Mouse (Mus musculus) midbrain, embryonic 11.5 days (tissue): ENCODE measurements around the gene Rpl36al. TPM values are rescaled to one million over a fixed set of nuclear protein-coding genes. Genes with fewer than 3 reads are reported as not detected.

Source experiments
- ATAC-seq: fragments of 200-750 bp; cut with Nextera tagmentation; 2 replicates; pipeline ENCODE4 v1.8.0; 2017; ENCODE audit warnings: moderate TSS enrichment, moderate library complexity; ENCODE audit not compliant: low FRiP score
- DNase-seq: peaks from one replicate; pipeline ENCODE4 v3.0.0; 2015; ENCODE audit warnings: low spot score; ENCODE audit errors: missing footprints
- H3K27ac ChIP-seq: fragments of 300-500 bp; sonication (generic); 2 replicates; pipeline ENCODE4 v1.5.1; 2014; ENCODE audit warnings: low read depth, low read length
- H3K27me3 ChIP-seq: fragments of 300-500 bp; sonication (generic); 2 replicates; pipeline ENCODE4 v1.6.1; 2014; ENCODE audit warnings: mild to moderate bottlenecking, low read length, moderate library complexity, mixed read lengths; ENCODE audit not compliant: control insufficient read depth, insufficient read depth
- H3K36me3 ChIP-seq: fragments of 300-500 bp; sonication (generic); 2 replicates; pipeline ENCODE4 v1.6.1; 2014; ENCODE audit warnings: mild to moderate bottlenecking, low read length, moderate library complexity, mixed read lengths; ENCODE audit not compliant: control insufficient read depth, insufficient read depth
- H3K4me1 ChIP-seq: fragments of 300-500 bp; sonication (generic); 2 replicates; pipeline ENCODE4 v1.6.1; 2014; ENCODE audit warnings: low read length; ENCODE audit not compliant: control insufficient read depth, insufficient read depth
- H3K4me2 ChIP-seq: fragments of 300-500 bp; sonication (generic); 2 replicates; pipeline ENCODE4 v1.6.1; 2014; ENCODE audit warnings: mild to moderate bottlenecking, moderate library complexity
- H3K4me3 ChIP-seq: fragments of 300-500 bp; sonication (generic); 2 replicates; pipeline ENCODE4 v1.5.1; 2014; ENCODE audit warnings: low read depth, low read length
- H3K9ac ChIP-seq: fragments of 300-500 bp; sonication (generic); 2 replicates; pipeline ENCODE4 v1.6.1; 2014; ENCODE audit warnings: low read length
- H3K9me3 ChIP-seq: fragments of 300-500 bp; sonication (generic); 2 replicates; pipeline ENCODE4 v1.6.1; 2016; ENCODE audit warnings: low read length; ENCODE audit not compliant: control insufficient read depth
- WGBS: fragments of 180-500 bp; shearing (Covaris S2); extraction: QIAGEN DNeasy Blood & Tissue Kit; methylation state at CpG from one replicate; pipeline ENCODE4 v1.1.7; 2014; 5-methylcytosine and 5-hydroxymethylcytosine counted together
- microRNA-seq: library from miRNA; unstranded; fragments of <30 nt; microRNA quantifications from one replicate; pipeline ENCODE4, GENCODE M21; 2017
- polyA plus RNA-seq: library from polyadenylated mRNA; unstranded; fragments of >200 nt; fragmentation: Nextera tagmentation; extraction: Ambion mirVana; gene quantifications from 2 replicates; pipeline ENCODE4 v1.2.1, GENCODE M21; 2014

Rpl36al gene
- polyA plus RNA-seq, 1 experiment from 2014 or later = 470 TPM

DNA sequence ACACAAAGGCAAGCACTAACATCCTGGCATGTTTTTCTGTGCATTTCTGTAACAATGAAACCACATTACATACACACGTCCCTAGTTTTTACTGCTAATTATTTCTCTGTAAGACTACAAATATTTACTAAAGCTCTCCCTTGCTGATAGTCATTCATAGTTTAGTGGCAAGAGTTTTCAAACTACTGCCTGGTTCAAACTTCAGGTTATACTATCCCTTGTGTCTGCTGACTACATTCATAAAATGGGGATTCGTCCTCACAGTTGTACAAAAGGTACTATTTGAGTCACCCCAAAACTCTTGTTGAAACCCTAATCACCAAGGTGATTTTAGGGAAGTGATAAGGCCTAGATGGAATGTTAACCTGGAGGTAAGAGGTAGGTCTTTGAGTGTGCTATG, 28.0 kb downstream of the Rpl36al start:
- Histone ChIP-seq H3K36me3 (no peaks in the 10 kb centered on the region; the same call in 1 of the 2 replicates), H3K9me3 (no peaks in the 10 kb centered on the region), H3K27me3 (no peaks in the 10 kb centered on the region), H3K27ac (no peak overlapping the region), H3K4me3 (no peak overlapping the region), H3K4me2 (no peak overlapping the region), H3K9ac (no peak overlapping the region), H3K4me1 (peaks cover 3% of the 10 kb centered on the region; the same call in 1 of the 2 replicates)
- WGBS = 81% methylated on average over 2 of the region's 2 CpGs
- DNase-seq (no peak), ATAC-seq (no peak)

DNA sequence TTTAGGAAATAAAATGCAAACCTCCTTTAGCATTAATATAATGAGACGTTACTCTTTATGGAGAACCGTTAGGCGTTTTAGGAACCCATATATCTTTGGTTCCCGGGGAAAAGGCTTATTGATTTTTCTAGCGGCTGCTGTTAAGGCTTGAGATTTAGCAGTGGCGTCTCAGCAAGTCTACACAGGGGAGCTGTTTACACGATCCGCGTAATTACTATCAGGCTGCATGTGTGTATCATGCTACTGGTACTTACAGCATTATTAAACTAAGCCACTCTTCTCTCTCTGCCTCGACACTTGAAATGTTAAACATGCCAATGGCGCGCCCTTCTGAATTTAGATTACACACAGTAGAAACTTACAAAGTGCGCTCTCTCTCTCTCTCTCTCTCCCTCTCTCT, 33.8 kb downstream of the Rpl36al start:
- no peak overlapping the region for H3K27ac ChIP-seq
- 85% methylated on average over 13 of the region's 13 CpGs for WGBS
- H3K9ac ChIP-seq = no peak overlapping the region
- H3K4me1 ChIP-seq = no peaks in the 10 kb centered on the region
- H3K27me3 ChIP-seq = no peaks in the 10 kb centered on the region
- no peaks in the 10 kb centered on the region for H3K36me3 ChIP-seq
- no peak for ATAC-seq
- DNase-seq = no peak
- no peak overlapping the region for H3K4me2 ChIP-seq
- no peaks in the 10 kb centered on the region for H3K9me3 ChIP-seq
- H3K4me3 ChIP-seq = no peak overlapping the region

DNA sequence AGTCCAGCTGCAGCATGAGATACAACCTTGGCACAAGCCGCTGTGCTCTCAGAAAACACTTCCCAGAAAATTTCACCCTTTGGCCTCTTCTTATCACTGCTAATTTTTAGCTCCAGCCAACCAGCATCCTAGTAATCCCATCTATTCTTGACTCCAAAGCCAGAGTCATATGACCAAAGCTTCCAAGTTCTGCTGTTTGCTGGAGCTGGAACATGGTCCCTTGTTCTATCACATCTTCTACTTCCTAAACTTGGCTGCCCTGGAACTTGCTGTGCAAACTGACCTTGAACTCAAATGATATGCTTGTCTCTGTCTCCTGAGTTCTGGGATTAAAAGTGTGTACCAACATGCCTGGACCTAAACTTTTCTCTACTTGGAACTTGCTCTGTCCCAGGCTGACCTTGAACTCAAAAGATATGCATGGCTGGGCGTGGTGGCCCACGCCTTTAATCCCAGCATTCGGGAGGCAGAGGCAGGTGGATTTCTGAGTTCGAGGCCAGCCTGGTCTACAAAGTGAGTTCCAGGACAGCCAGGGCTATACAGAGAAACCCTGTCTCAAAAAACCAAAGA, 36.6 kb downstream of the Rpl36al start:
- ATAC-seq (no peak), DNase-seq (no peak)
- H3K4me1 ChIP-seq = no peaks in the 10 kb centered on the region
- no peaks in the 10 kb centered on the region for H3K9me3 ChIP-seq
- no peaks in the 10 kb centered on the region for H3K27me3 ChIP-seq
- H3K36me3 ChIP-seq = no peaks in the 10 kb centered on the region
- WGBS = 94% methylated on average over 5 of the region's 5 CpGs
- H3K4me3 ChIP-seq = no peak overlapping the region
- H3K4me2 ChIP-seq = no peak overlapping the region
- no peak overlapping the region for H3K9ac ChIP-seq
- no peak overlapping the region for H3K27ac ChIP-seq

DNA sequence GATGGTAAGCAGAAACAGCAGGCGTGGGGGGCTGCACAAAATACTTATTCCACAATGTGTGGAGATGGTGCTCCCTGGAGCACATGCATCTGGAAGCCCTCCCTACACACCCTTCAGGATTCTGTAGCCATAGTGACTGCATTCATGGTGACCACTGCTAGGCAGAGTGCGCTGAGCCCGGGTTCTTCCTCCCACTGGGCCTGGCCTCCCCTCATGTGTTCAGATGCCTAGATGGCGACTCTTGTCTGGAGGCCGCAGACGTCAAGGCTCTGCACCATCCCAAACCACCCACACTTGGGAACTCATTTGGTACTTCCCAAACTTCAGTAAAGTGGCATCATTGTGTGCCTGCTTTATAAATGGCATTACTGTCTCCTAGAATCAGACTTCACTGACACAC, 40.4 kb downstream of the Rpl36al start:
- H3K9me3 ChIP-seq = no peaks in the 10 kb centered on the region
- no peak overlapping the region for H3K4me2 ChIP-seq
- 66% methylated on average over 6 of the region's 6 CpGs for WGBS
- H3K4me3 ChIP-seq = no peak overlapping the region
- H3K27me3 ChIP-seq = no peaks in the 10 kb centered on the region
- no peak for DNase-seq
- H3K36me3 ChIP-seq = no peaks in the 10 kb centered on the region
- H3K27ac ChIP-seq = no peak overlapping the region
- H3K4me1 ChIP-seq = no peaks in the 10 kb centered on the region
- H3K9ac ChIP-seq = no peak overlapping the region
- peak; percentile 60; the same call in 1 of the 2 replicates for ATAC-seq

DNA sequence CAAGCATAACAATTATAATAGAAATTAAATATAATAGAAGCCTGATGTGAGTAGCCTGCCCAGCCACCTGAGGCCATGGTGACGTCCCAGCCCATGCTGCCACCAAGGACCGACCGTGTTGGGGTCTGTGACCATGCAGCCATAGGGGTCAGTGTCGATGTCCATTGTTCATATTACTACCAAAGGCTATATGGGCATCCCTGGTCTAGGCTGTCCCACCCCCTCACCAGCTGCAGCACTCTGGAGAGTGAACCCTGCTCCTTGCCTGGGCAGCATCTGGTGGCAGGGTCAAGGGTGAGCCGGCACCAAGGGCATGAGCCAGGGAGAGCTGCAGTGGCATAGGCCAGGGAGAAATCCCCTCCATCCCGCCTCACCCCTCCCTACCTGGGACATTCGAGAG, 44.0 kb downstream of the Rpl36al start:
- no peak for DNase-seq
- H3K4me3 ChIP-seq = no peak overlapping the region
- H3K9me3 ChIP-seq = no peaks in the 10 kb centered on the region
- H3K36me3 ChIP-seq = no peaks in the 10 kb centered on the region
- no peak overlapping the region for H3K27ac ChIP-seq
- no peak overlapping the region for H3K4me2 ChIP-seq
- H3K9ac ChIP-seq = no peak overlapping the region
- no peaks in the 10 kb centered on the region for H3K27me3 ChIP-seq
- H3K4me1 ChIP-seq = no peaks in the 10 kb centered on the region
- 0 out of 2 replicates have a peak, but pooled peaks have one; percentile 31 for ATAC-seq
- WGBS = 87% methylated on average over 7 of the region's 7 CpGs

DNA sequence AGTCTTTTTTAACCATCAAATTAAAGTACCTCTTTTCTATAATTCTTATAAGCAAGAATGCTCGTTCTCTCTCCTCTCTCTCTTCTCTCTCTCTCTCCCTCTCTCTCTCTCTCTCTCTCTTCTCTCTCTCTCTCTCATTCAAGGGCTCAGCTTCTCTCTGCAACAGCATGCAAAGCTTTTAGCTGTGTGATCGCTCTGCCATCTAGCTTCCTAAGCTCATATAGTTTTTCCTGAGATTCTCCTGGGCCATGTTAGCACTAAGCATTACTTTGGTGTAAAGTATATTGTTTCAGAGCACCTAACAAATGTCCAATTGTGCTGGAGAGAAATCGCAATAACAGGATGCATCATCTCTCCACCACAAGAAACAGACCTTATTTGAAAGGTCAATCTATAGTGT, 44.7 kb downstream of the Rpl36al start:
- no peaks in the 10 kb centered on the region for H3K36me3 ChIP-seq
- no peaks in the 10 kb centered on the region for H3K27me3 ChIP-seq
- no peak overlapping the region for H3K4me3 ChIP-seq
- DNase-seq (no peak), ATAC-seq (no peak)
- no peaks in the 10 kb centered on the region for H3K4me1 ChIP-seq
- H3K9ac ChIP-seq = no peak overlapping the region
- H3K9me3 ChIP-seq = no peaks in the 10 kb centered on the region
- H3K4me2 ChIP-seq = no peak overlapping the region
- H3K27ac ChIP-seq = no peak overlapping the region
- WGBS = 87% methylated on average over 3 of the region's 3 CpGs

Small RNA genes lying within 50 kb of the gene (microRNA-seq; reads per million reads assigned to microRNA genes)
- gene Gm47287 (not detected), gene Gm47295 (2.5 reads per million, percentile 9 among the genes with 10 or more reads in this experiment)

Other genes starting within 250 kb of the Rpl36al start
- gene Rps29, start 24.9 kb downstream of the Rpl36al start, polyA plus RNA-seq = 1,283 and 1,438 TPM in 2 replicates
- 28.9 and 31.1 TPM in 2 replicates for gene Lrr1, start 15.3 kb downstream of the Rpl36al start, polyA plus RNA-seq
- 34.5 and 35.7 TPM in 2 replicates for gene Mgat2, start 74 bp upstream of the Rpl36al start, polyA plus RNA-seq
- 37.6 and 38.9 TPM in 2 replicates for gene Gm49383, start 13.0 kb upstream of the Rpl36al start, polyA plus RNA-seq
- 12.4 and 13.3 TPM in 2 replicates for gene Dnaaf2, start 14.3 kb upstream of the Rpl36al start, polyA plus RNA-seq
- 39.9 and 40.8 TPM in 2 replicates for gene Gm49384, start 20.2 kb upstream of the Rpl36al start, polyA plus RNA-seq
- gene Pole2, start 44.1 kb upstream of the Rpl36al start, polyA plus RNA-seq = 29.8 and 31.6 TPM in 2 replicates
- 2.9 and 3.3 TPM in 2 replicates for gene Klhdc1, start 57.1 kb upstream of the Rpl36al start, polyA plus RNA-seq
- gene Klhdc2, start 112.6 kb upstream of the Rpl36al start, polyA plus RNA-seq = 272 and 275 TPM in 2 replicates
- gene Nemf, start 173.1 kb upstream of the Rpl36al start, polyA plus RNA-seq = 89.5 and 96.0 TPM in 2 replicates
- 47.7 and 48.6 TPM in 2 replicates for gene Arf6, start 188.1 kb upstream of the Rpl36al start, polyA plus RNA-seq
- gene Gm9887, start 188.4 kb upstream of the Rpl36al start, polyA plus RNA-seq = 1.4 and 1.6 TPM in 2 replicates